Comparison of ENCODE assay signal across 8 mouse cellular contexts in genomic region chr11:115832523-115832922, GRCm38 (mm10). TPM values are rescaled to one million over a fixed set of nuclear protein-coding genes. Genes with fewer than 3 reads are reported as not detected.
DNase-seq lines count a peak whose midpoint lies in the region; ATAC-seq and TF ChIP-seq lines count a peak whose summit lies in the region.

No protein-coding gene starts in this region.

- TF ChIP-seq CTCF in lung, adult 2 months (IDR thresholded peaks at IDR 0.05; ENCODE audit: insufficient read depth, low read length) = no peak

- no peaks in the 10 kb centered on the region for H3K36me3 ChIP-seq in heart, embryonic 14.5 days (ENCODE audit: control insufficient read depth, insufficient read depth, low read length)
- H3K36me3 ChIP-seq in limb, embryonic 10.5 days = no peaks in the 10 kb centered on the region
- H3K36me3 ChIP-seq in neural tube, embryonic 12.5 days = no peaks in the 10 kb centered on the region
- H3K36me3 ChIP-seq in hindbrain, embryonic 14.5 days (replicated peaks; ENCODE audit: control insufficient read depth, insufficient read depth) = no peaks in the 10 kb centered on the region
- H3K36me3 ChIP-seq in hindbrain, embryonic 12.5 days = no peaks in the 10 kb centered on the region

- WGBS in lung, adult 2 months = 38% methylated on average over 8 of the region's 8 CpGs
- 10% methylated on average over 8 of the region's 8 CpGs for whole genome bisulfite sequencing in heart, embryonic 14.5 days
- WGBS in limb, embryonic 10.5 days = under 1% methylated on average over 8 of the region's 8 CpGs
- WGBS in neural tube, embryonic 12.5 days = 3% methylated on average over 8 of the region's 8 CpGs
- 10% methylated on average over 8 of the region's 8 CpGs for WGBS in hindbrain, embryonic 14.5 days
- WGBS in hindbrain, embryonic 12.5 days = 5% methylated on average over 8 of the region's 8 CpGs

- peak overlapping the region; percentile 45 for H3K4me2 ChIP-seq in heart, embryonic 14.5 days (ENCODE audit: low read length)
- H3K4me2 ChIP-seq in neural tube, embryonic 12.5 days (replicated peaks) = peak overlapping the region; percentile 32
- H3K4me2 ChIP-seq in hindbrain, embryonic 14.5 days (replicated peaks) = no peak overlapping the region
- no peak overlapping the region for H3K4me2 ChIP-seq in hindbrain, embryonic 12.5 days (replicated peaks)

- peak overlapping the region; percentile 53 for H3K9ac ChIP-seq in heart, embryonic 14.5 days (ENCODE audit: low read length)
- no peak overlapping the region for H3K9ac ChIP-seq in neural tube, embryonic 12.5 days
- no peak overlapping the region for H3K9ac ChIP-seq in hindbrain, embryonic 14.5 days
- no peak overlapping the region; the same call in 1 of the 2 replicates for H3K9ac ChIP-seq in hindbrain, embryonic 12.5 days

- no peaks in the 10 kb centered on the region for H3K9me3 ChIP-seq in heart, embryonic 14.5 days (ENCODE audit: control insufficient read depth, low read length)
- no peaks in the 10 kb centered on the region for H3K9me3 ChIP-seq in limb, embryonic 10.5 days (replicated peaks)
- H3K9me3 ChIP-seq in neural tube, embryonic 12.5 days = no peaks in the 10 kb centered on the region
- no peaks in the 10 kb centered on the region for H3K9me3 ChIP-seq in hindbrain, embryonic 14.5 days (ENCODE audit: control insufficient read depth, low read length)
- H3K9me3 ChIP-seq in hindbrain, embryonic 12.5 days (replicated peaks) = no peaks in the 10 kb centered on the region

- H3K27ac ChIP-seq in heart, embryonic 14.5 days (replicated peaks in 1 of 2; ENCODE audit: control insufficient read depth in 1 of 2, insufficient read depth in 1 of 2, low read depth in 2 of 2, low read length in 2 of 2) = peak overlapping the region; percentile 83 to 84
- peak overlapping the region; percentile 91 for H3K27ac ChIP-seq in limb, embryonic 10.5 days
- no peak overlapping the region for H3K27ac ChIP-seq in neural tube, embryonic 12.5 days
- no peak overlapping the region for H3K27ac ChIP-seq in hindbrain, embryonic 14.5 days
- no peak overlapping the region for H3K27ac ChIP-seq in hindbrain, embryonic 12.5 days

- H3K4me1 ChIP-seq in lung, adult 2 months (ENCODE audit: control insufficient read depth, insufficient read depth, low read length) = peaks cover 7% of the 10 kb centered on the region
- H3K4me1 ChIP-seq in heart, embryonic 14.5 days (ENCODE audit: control insufficient read depth in 2 of 2, insufficient read depth in 2 of 2, low read length in 2 of 2) = peaks cover 61 to 66% of the 10 kb centered on the region in 2 experiments
- peaks cover 83% of the 10 kb centered on the region for H3K4me1 ChIP-seq in limb, embryonic 10.5 days
- peaks cover 34% of the 10 kb centered on the region for H3K4me1 ChIP-seq in neural tube, embryonic 12.5 days
- H3K4me1 ChIP-seq in hindbrain, embryonic 14.5 days (replicated peaks; ENCODE audit: control insufficient read depth, insufficient read depth, low read length) = no peaks in the 10 kb centered on the region
- peaks cover 30% of the 10 kb centered on the region for H3K4me1 ChIP-seq in hindbrain, embryonic 12.5 days

- H3K4me3 ChIP-seq in lung, adult 2 months (replicated peaks; ENCODE audit: extremely low read depth, low read depth, low read length) = no peak overlapping the region
- no peak overlapping the region for H3K4me3 ChIP-seq in heart, embryonic 14.5 days (ENCODE audit: control insufficient read depth in 1 of 2, insufficient read depth in 1 of 2, low read depth in 1 of 2, low read length in 2 of 2)
- peak overlapping the region; percentile 42 for H3K4me3 ChIP-seq in limb, embryonic 10.5 days
- no peak overlapping the region for H3K4me3 ChIP-seq in neural tube, embryonic 12.5 days
- no peak overlapping the region for H3K4me3 ChIP-seq in hindbrain, embryonic 14.5 days (replicated peaks; ENCODE audit: low read length)
- no peak overlapping the region for H3K4me3 ChIP-seq in hindbrain, embryonic 12.5 days

- no peak for TF ChIP-seq POLR2A in lung, adult 2 months (IDR thresholded peaks at IDR 0.05; ENCODE audit: borderline replicate concordance, extremely low read depth, low read depth, low read length)

- no peak for ATAC-seq in heart, embryonic 14.5 days (ENCODE audit: insufficient number of reproducible peaks, insufficient read depth, low FRiP score, low read depth)
- ATAC-seq in neural tube, embryonic 12.5 days (ENCODE audit: low FRiP score, low read depth) = no peak
- ATAC-seq in hindbrain, embryonic 14.5 days (ENCODE audit: low FRiP score) = no peak
- ATAC-seq in hindbrain, embryonic 12.5 days (ENCODE audit: low FRiP score) = no peak

- H3K27me3 ChIP-seq in heart, embryonic 14.5 days (ENCODE audit: control insufficient read depth, insufficient read depth, low read length) = no peaks in the 10 kb centered on the region
- peaks cover 3% of the 10 kb centered on the region; the same call in 1 of the 2 replicates for H3K27me3 ChIP-seq in limb, embryonic 10.5 days (ENCODE audit: low read depth, poor library complexity, severe bottlenecking)
- peaks cover 22% of the 10 kb centered on the region for H3K27me3 ChIP-seq in neural tube, embryonic 12.5 days (replicated peaks)
- peaks cover 16% of the 10 kb centered on the region for H3K27me3 ChIP-seq in hindbrain, embryonic 14.5 days (ENCODE audit: control insufficient read depth, insufficient read depth, low read length)
- H3K27me3 ChIP-seq in hindbrain, embryonic 12.5 days = peaks cover 53% of the 10 kb centered on the region

- peak; percentile 58 to 67 for DNase-seq in lung, adult 18-20 months
- no peak for DNase-seq in lung, adult 2 months
- peak; percentile 76 for DNase-seq in limb, embryonic 10.5 days (ENCODE audit: low spot score)
- no peak for DNase-seq in hindbrain, embryonic 14.5 days (ENCODE audit: low spot score)
- no peak for DNase-seq in c-Kit-positive CD71-positive TER-119-positive erythroid progenitor cells, embryonic 14.5 days (ENCODE audit: low spot score)

RNA-seq across cellular contexts. Expression of gene Llgl2, which starts 8.7 kb away (rescaled TPM):
- polyA plus RNA-seq in lung, adult 2 months (2012; rRNA removed) = 91.8 and 94.0 TPM in 2 replicates
- polyA plus RNA-seq in heart, embryonic 14.5 days (2014; fragmentation: Nextera tagmentation; extraction: Ambion mirVana) = 14.5 and 15.5 TPM in 2 replicates
- 11.2 and 12.3 TPM in 2 replicates for polyA plus RNA-seq in limb, embryonic 10.5 days (2016; fragmentation: Nextera tagmentation; extraction: Ambion mirVana)
- 3.9 and 5.7 TPM in 2 replicates for polyA plus RNA-seq in neural tube, embryonic 12.5 days (2016; fragmentation: Nextera tagmentation; extraction: Ambion mirVana)
- 1.3 and 2.4 TPM in 2 replicates for polyA plus RNA-seq in hindbrain, embryonic 14.5 days (2014; fragmentation: Nextera tagmentation; extraction: Ambion mirVana)
- polyA plus RNA-seq in hindbrain, embryonic 12.5 days (2016; fragmentation: Nextera tagmentation; extraction: Ambion mirVana) = 4.0 and 6.1 TPM in 2 replicates

RNA-seq across cellular contexts. Expression of gene Tsen54, which starts 18.0 kb away (rescaled TPM):
- 28.9 and 31.3 TPM in 2 replicates for polyA plus RNA-seq in lung, adult 2 months (2012; rRNA removed)
- 18.9 and 24.2 TPM in 2 replicates for polyA plus RNA-seq in heart, embryonic 14.5 days (2014; fragmentation: Nextera tagmentation; extraction: Ambion mirVana)
- 42.5 and 48.8 TPM in 2 replicates for polyA plus RNA-seq in limb, embryonic 10.5 days (2016; fragmentation: Nextera tagmentation; extraction: Ambion mirVana)
- 26.4 and 30.7 TPM in 2 replicates for polyA plus RNA-seq in neural tube, embryonic 12.5 days (2016; fragmentation: Nextera tagmentation; extraction: Ambion mirVana)
- polyA plus RNA-seq in hindbrain, embryonic 14.5 days (2014; fragmentation: Nextera tagmentation; extraction: Ambion mirVana) = 17.8 and 19.9 TPM in 2 replicates
- polyA plus RNA-seq in hindbrain, embryonic 12.5 days (2016; fragmentation: Nextera tagmentation; extraction: Ambion mirVana) = 27.1 and 28.8 TPM in 2 replicates

RNA-seq across cellular contexts. Expression of gene Caskin2, which starts 19.1 kb away (rescaled TPM):
- polyA plus RNA-seq in lung, adult 2 months (2012; rRNA removed) = 105 and 144 TPM in 2 replicates
- 21.0 and 21.1 TPM in 2 replicates for polyA plus RNA-seq in heart, embryonic 14.5 days (2014; fragmentation: Nextera tagmentation; extraction: Ambion mirVana)
- polyA plus RNA-seq in limb, embryonic 10.5 days (2016; fragmentation: Nextera tagmentation; extraction: Ambion mirVana) = 18.1 and 18.9 TPM in 2 replicates
- 14.4 and 16.7 TPM in 2 replicates for polyA plus RNA-seq in neural tube, embryonic 12.5 days (2016; fragmentation: Nextera tagmentation; extraction: Ambion mirVana)
- polyA plus RNA-seq in hindbrain, embryonic 14.5 days (2014; fragmentation: Nextera tagmentation; extraction: Ambion mirVana) = 10.7 and 11.0 TPM in 2 replicates
- polyA plus RNA-seq in hindbrain, embryonic 12.5 days (2016; fragmentation: Nextera tagmentation; extraction: Ambion mirVana) = 17.2 and 17.9 TPM in 2 replicates

RNA-seq across cellular contexts. Expression of gene Myo15b, which starts 25.7 kb away (rescaled TPM):
- polyA plus RNA-seq in lung, adult 2 months (2012; rRNA removed) = 5.4 and 7.9 TPM in 2 replicates
- 0.09 and 0.22 TPM in 2 replicates for polyA plus RNA-seq in heart, embryonic 14.5 days (2014; fragmentation: Nextera tagmentation; extraction: Ambion mirVana)
- 0.05 and 0.18 TPM in 2 replicates for polyA plus RNA-seq in limb, embryonic 10.5 days (2016; fragmentation: Nextera tagmentation; extraction: Ambion mirVana)
- polyA plus RNA-seq in neural tube, embryonic 12.5 days (2016; fragmentation: Nextera tagmentation; extraction: Ambion mirVana) = 0.11 and 0.19 TPM in 2 replicates
- 0.13 TPM in 1 of 2 replicates, not detected in the other for polyA plus RNA-seq in hindbrain, embryonic 14.5 days (2014; fragmentation: Nextera tagmentation; extraction: Ambion mirVana)
- polyA plus RNA-seq in hindbrain, embryonic 12.5 days (2016; fragmentation: Nextera tagmentation; extraction: Ambion mirVana) = 0.05 and 0.12 TPM in 2 replicates

Comparison
In these comparisons a context has a peak if more than half of its experiments do, and no peak if none do; other contexts are left out.
1. DNase-seq: peak in lung, adult 18-20 months (2 of 2) and limb, embryonic 10.5 days (single experiment); none in lung, adult 2 months (single experiment), hindbrain, embryonic 14.5 days (single experiment) and c-Kit-positive CD71-positive TER-119-positive erythroid progenitor cells, embryonic 14.5 days (single experiment).
2. H3K27ac ChIP-seq: peak in heart, embryonic 14.5 days (2 of 2) and limb, embryonic 10.5 days (single experiment); none in neural tube, embryonic 12.5 days (single experiment), hindbrain, embryonic 14.5 days (single experiment) and hindbrain, embryonic 12.5 days (single experiment).
3. H3K4me2 ChIP-seq: peak in heart, embryonic 14.5 days (single experiment) and neural tube, embryonic 12.5 days (single experiment); none in hindbrain, embryonic 14.5 days (single experiment) and hindbrain, embryonic 12.5 days (single experiment).